Mouse (Mus musculus): Measurements from ENCODE around the gene Adprm. TPM values are rescaled to one million over a fixed set of nuclear protein-coding genes. Genes with fewer than 3 reads are reported as not detected.
"Not testable (repeated sequence)": the region's sequence is repeated elsewhere in the genome, so short reads cannot be mapped to it uniquely, and the experiment has no call there.

Gene Adprm
- polyA plus RNA-seq, 1 experiment from 2014 or later = 31.9 TPM

- no peaks in the 10 kb centered on the region for H3K9me3 ChIP-seq (ENCODE audit: control insufficient read depth, low read length)
- no peak overlapping the region for H3K4me2 ChIP-seq (ENCODE audit: low read depth, low read length, severe bottlenecking)
- H3K36me3 ChIP-seq (ENCODE audit: control insufficient read depth, insufficient read depth, low read length) = no peaks in the 10 kb centered on the region
- no peak overlapping the region for H3K4me3 ChIP-seq (ENCODE audit: low read depth, low read length)
- H3K4me1 ChIP-seq (replicated peaks; ENCODE audit: control insufficient read depth, insufficient read depth, low read length) = no peaks in the 10 kb centered on the region
- DNase-seq (ENCODE audit: low spot score) (no peak), ATAC-seq (replicated peaks; ENCODE audit: low FRiP score) (no peak)
- no peak overlapping the region for H3K27ac ChIP-seq (ENCODE audit: low read depth, low read length)
- no peak overlapping the region for H3K9ac ChIP-seq (ENCODE audit: low read length)
- 59% methylated on average over 16 of the region's 16 CpGs for WGBS
- no peaks in the 10 kb centered on the region for H3K27me3 ChIP-seq (ENCODE audit: control insufficient read depth, insufficient read depth, low read length)
Measured at GRCm38 (mm10) chr11:67030904-67031602, 21.3 kb downstream of the Adprm start.

- Histone ChIP-seq H3K9me3 (ENCODE audit: control insufficient read depth, low read length) (no peaks in the 10 kb centered on the region), H3K36me3 (ENCODE audit: control insufficient read depth, insufficient read depth, low read length) (no peaks in the 10 kb centered on the region), H3K4me2 (ENCODE audit: low read depth, low read length, severe bottlenecking) (peak within 1 kb of the TSS; percentile 58), H3K4me1 (replicated peaks; ENCODE audit: control insufficient read depth, insufficient read depth, low read length) (peaks cover 3% of the 10 kb centered on the region; the same call in 1 of the 2 replicates), H3K9ac (ENCODE audit: low read length) (peak within 1 kb of the TSS; percentile 58), H3K27ac (ENCODE audit: low read depth, low read length) (no peak within 1 kb of the TSS), H3K4me3 (ENCODE audit: low read depth, low read length) (peak within 1 kb of the TSS; percentile 37), H3K27me3 (ENCODE audit: control insufficient read depth, insufficient read depth, low read length) (no peaks in the 10 kb centered on the region)
- under 1% methylated on average over 32 of the region's 35 CpGs for WGBS
- DNase-seq (ENCODE audit: low spot score) (peak; percentile 98), ATAC-seq (replicated peaks; ENCODE audit: low FRiP score) (peak; percentile 98)
Measured at GRCm38 (mm10) chr11:67024867-67025477, 27.4 kb downstream of the Adprm start, which contains the start of gene Tmem220. TSS of gene Tmem220 (plus strand) at chr11:67025154.

GRCm38 (mm10) chr11:67023802-67024340 is 28.5 kb downstream of the Adprm start:
- 15% methylated on average over 6 of the region's 6 CpGs for WGBS
- Histone ChIP-seq H3K4me2 (ENCODE audit: low read depth, low read length, severe bottlenecking) (no peak overlapping the region), H3K4me3 (ENCODE audit: low read depth, low read length) (no peak overlapping the region), H3K4me1 (replicated peaks; ENCODE audit: control insufficient read depth, insufficient read depth, low read length) (peaks cover 3% of the 10 kb centered on the region; the same call in 1 of the 2 replicates), H3K9me3 (ENCODE audit: control insufficient read depth, low read length) (no peaks in the 10 kb centered on the region), H3K27me3 (ENCODE audit: control insufficient read depth, insufficient read depth, low read length) (no peaks in the 10 kb centered on the region), H3K9ac (ENCODE audit: low read length) (no peak overlapping the region), H3K27ac (ENCODE audit: low read depth, low read length) (no peak overlapping the region), H3K36me3 (ENCODE audit: control insufficient read depth, insufficient read depth, low read length) (no peaks in the 10 kb centered on the region)
- no peak for ATAC-seq (replicated peaks; ENCODE audit: low FRiP score)
- no peak for DNase-seq (ENCODE audit: low spot score)

- H3K4me1 ChIP-seq (replicated peaks; ENCODE audit: control insufficient read depth, insufficient read depth, low read length); ATAC-seq (replicated peaks; ENCODE audit: low FRiP score); H3K4me3 ChIP-seq (ENCODE audit: low read depth, low read length); H3K36me3 ChIP-seq (ENCODE audit: control insufficient read depth, insufficient read depth, low read length); H3K4me2 ChIP-seq (ENCODE audit: low read depth, low read length, severe bottlenecking); H3K9ac ChIP-seq (ENCODE audit: low read length); DNase-seq (ENCODE audit: low spot score); H3K27ac ChIP-seq (ENCODE audit: low read depth, low read length); H3K9me3 ChIP-seq (ENCODE audit: control insufficient read depth, low read length); H3K27me3 ChIP-seq (ENCODE audit: control insufficient read depth, insufficient read depth, low read length): not testable (repeated sequence)
- WGBS = 53% methylated on average over 1 of the region's 1 CpGs
Measured at GRCm38 (mm10) chr11:67023191-67023590, 29.2 kb downstream of the Adprm start.

GRCm38 (mm10) chr11:67022354-67023115 is 29.9 kb downstream of the Adprm start:
- Histone ChIP-seq H3K4me1 (replicated peaks; ENCODE audit: control insufficient read depth, insufficient read depth, low read length) (peaks cover 8% of the 10 kb centered on the region; the same call in 1 of the 2 replicates), H3K4me3 (ENCODE audit: low read depth, low read length) (no peak overlapping the region), H3K36me3 (ENCODE audit: control insufficient read depth, insufficient read depth, low read length) (no peaks in the 10 kb centered on the region), H3K27me3 (ENCODE audit: control insufficient read depth, insufficient read depth, low read length) (no peaks in the 10 kb centered on the region), H3K27ac (ENCODE audit: low read depth, low read length) (no peak overlapping the region), H3K4me2 (ENCODE audit: low read depth, low read length, severe bottlenecking) (no peak overlapping the region), H3K9ac (ENCODE audit: low read length) (no peak overlapping the region), H3K9me3 (ENCODE audit: control insufficient read depth, low read length) (no peaks in the 10 kb centered on the region)
- no peak for ATAC-seq (replicated peaks; ENCODE audit: low FRiP score)
- 87% methylated on average over 13 of the region's 13 CpGs for WGBS
- no peak for DNase-seq (ENCODE audit: low spot score)

- Histone ChIP-seq H3K4me1 (replicated peaks; ENCODE audit: control insufficient read depth, insufficient read depth, low read length) (peaks cover 8% of the 10 kb centered on the region; the same call in 1 of the 2 replicates), H3K27ac (ENCODE audit: low read depth, low read length) (no peak overlapping the region), H3K4me3 (ENCODE audit: low read depth, low read length) (no peak overlapping the region), H3K9ac (ENCODE audit: low read length) (no peak overlapping the region), H3K27me3 (ENCODE audit: control insufficient read depth, insufficient read depth, low read length) (no peaks in the 10 kb centered on the region), H3K9me3 (ENCODE audit: control insufficient read depth, low read length) (no peaks in the 10 kb centered on the region), H3K4me2 (ENCODE audit: low read depth, low read length, severe bottlenecking) (peak overlapping the region; percentile 38), H3K36me3 (ENCODE audit: control insufficient read depth, insufficient read depth, low read length) (no peaks in the 10 kb centered on the region)
- ATAC-seq (replicated peaks; ENCODE audit: low FRiP score) (no peak), DNase-seq (ENCODE audit: low spot score) (peak; percentile 83)
- WGBS = 4% methylated on average over 12 of the region's 12 CpGs
Measured at GRCm38 (mm10) chr11:67020948-67021347, 31.4 kb downstream of the Adprm start.

GRCm38 (mm10) chr11:67019711-67020475 is 32.5 kb downstream of the Adprm start:
- Histone ChIP-seq H3K4me1 (replicated peaks; ENCODE audit: control insufficient read depth, insufficient read depth, low read length) (0 out of 2 replicates have a peak, but pooled peaks cover 5% of the 10 kb centered on the region), H3K9me3 (ENCODE audit: control insufficient read depth, low read length) (no peaks in the 10 kb centered on the region), H3K36me3 (ENCODE audit: control insufficient read depth, insufficient read depth, low read length) (no peaks in the 10 kb centered on the region), H3K27ac (ENCODE audit: low read depth, low read length) (no peak overlapping the region), H3K4me2 (ENCODE audit: low read depth, low read length, severe bottlenecking) (no peak overlapping the region), H3K27me3 (ENCODE audit: control insufficient read depth, insufficient read depth, low read length) (no peaks in the 10 kb centered on the region), H3K9ac (ENCODE audit: low read length) (no peak overlapping the region), H3K4me3 (ENCODE audit: low read depth, low read length) (no peak overlapping the region)
- WGBS = 61% methylated on average over 7 of the region's 7 CpGs
- no peak for DNase-seq (ENCODE audit: low spot score)
- ATAC-seq (replicated peaks; ENCODE audit: low FRiP score) = no peak

All from forebrain, embryonic 11.5 days (tissue).